10 mouse cellular contexts compared by ENCODE assay signal in the genomic region with DNA sequence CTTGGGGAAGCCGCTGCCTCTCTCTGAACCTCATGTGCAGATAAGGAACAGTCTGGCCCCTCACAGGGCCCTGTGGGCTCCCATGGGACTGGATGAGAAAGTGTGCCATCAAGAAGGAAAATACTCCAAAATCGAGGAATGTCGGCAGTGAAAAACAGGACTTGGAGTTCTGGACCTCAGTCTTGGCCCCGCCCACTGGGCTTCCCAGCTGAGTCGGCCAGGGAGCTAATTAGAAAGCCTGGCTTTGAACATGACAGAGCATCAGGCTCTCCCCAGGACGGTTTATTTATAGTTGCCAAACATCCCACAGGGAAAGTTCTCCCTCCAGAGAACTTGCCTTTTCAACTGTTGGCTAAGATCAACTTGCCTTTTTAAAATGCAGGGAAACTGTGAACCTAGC.
DNase-seq lines count a peak whose midpoint lies in the region; ATAC-seq lines count a peak whose summit lies in the region.
"Had no signal": no experiment of that assay in that cellular context is flagged by ENCODE, and none has a peak within 500 bp of the region (broad histone marks: within the 10 kb centered on the region; RNA-seq: fewer than 3 reads in every experiment).

No protein-coding gene starts in this region.

- H3K4me2 ChIP-seq in kidney, embryonic 15.5 days: no peak overlapping the region
- H3K4me2 ChIP-seq: embryonic facial prominence, embryonic 12.5 days; hindbrain, embryonic 15.5 days had no signal

- no peak for ATAC-seq in kidney, embryonic 15.5 days (replicated peaks; ENCODE audit: low FRiP score)

- no peaks in the 10 kb centered on the region for H3K27me3 ChIP-seq in kidney, embryonic 15.5 days
- H3K27me3 ChIP-seq: embryonic facial prominence, embryonic 12.5 days; hindbrain, embryonic 15.5 days had no signal

- no peaks in the 10 kb centered on the region for H3K36me3 ChIP-seq in kidney, embryonic 15.5 days
- H3K36me3 ChIP-seq: hindbrain, embryonic 15.5 days had no signal

- no peak overlapping the region for H3K9ac ChIP-seq in kidney, embryonic 15.5 days
- H3K9ac ChIP-seq: embryonic facial prominence, embryonic 12.5 days; hindbrain, embryonic 15.5 days; liver, embryonic 14.5 days had no signal

- peaks cover 12% of the 10 kb centered on the region; the same call in 1 of the 2 replicates for H3K4me1 ChIP-seq in kidney, embryonic 15.5 days
- H3K4me1 ChIP-seq: embryonic facial prominence, embryonic 12.5 days; hindbrain, embryonic 15.5 days had no signal

- H3K4me3 ChIP-seq in kidney, embryonic 15.5 days (replicated peaks): no peak overlapping the region
- H3K4me3 ChIP-seq: embryonic facial prominence, embryonic 12.5 days; hindbrain, embryonic 15.5 days had no signal

- no peak overlapping the region for H3K27ac ChIP-seq in kidney, embryonic 15.5 days
- H3K27ac ChIP-seq: embryonic facial prominence, embryonic 12.5 days; hindbrain, embryonic 15.5 days; liver, embryonic 14.5 days had no signal

- no peaks in the 10 kb centered on the region for H3K9me3 ChIP-seq in kidney, embryonic 15.5 days (replicated peaks)
- H3K9me3 ChIP-seq: embryonic facial prominence, embryonic 12.5 days; hindbrain, embryonic 15.5 days had no signal

- peak; percentile 24 for DNase-seq in kidney, adult 18-20 months
- DNase-seq in gastrocnemius, adult 8-10 months (ENCODE audit: low spot score in 2 of 2): peak; percentile 32 to 33
- peak; percentile 39 to 42 for DNase-seq in heart, postnatal 14 days
- DNase-seq in lung, postnatal 14 days: peak; percentile 52
- no peak for DNase-seq in cerebellum, postnatal 25 days
- no peak for DNase-seq in MN1 (ENCODE audit: low spot score)

- WGBS in kidney, embryonic 15.5 days: 52% methylated on average over 6 of the region's 6 CpGs

- intact Hi-C loops in heart, postnatal 14 days (cut with DNase I): no loop called here

Comparison
In these comparisons a context has a peak if more than half of its experiments do, and no peak if none do; other contexts are left out.
1. DNase-seq: peak in kidney, adult 18-20 months (single experiment), gastrocnemius, adult 8-10 months (2 of 2), heart, postnatal 14 days (2 of 2) and lung, postnatal 14 days (single experiment); none in cerebellum, postnatal 25 days (0 of 2) and MN1 (single experiment).